Mouse (Mus musculus) lung, embryonic 15.5 days (tissue): Measurements from ENCODE around the gene Plscr2. TPM values are rescaled to one million over a fixed set of nuclear protein-coding genes. Genes with fewer than 3 reads are reported as not detected.

Source experiments
- ATAC-seq: fragments of 200-750 bp; cut with Nextera tagmentation; 2 replicates; pipeline ENCODE4 v1.8.0; 2017; ENCODE audit warnings: moderate number of reproducible peaks, borderline replicate concordance; ENCODE audit not compliant: low FRiP score, low TSS enrichment; ENCODE audit errors: extremely low read depth
- H3K27ac ChIP-seq: fragments of 300-500 bp; sonication (generic); 2 replicates; pipeline ENCODE4 v1.5.1; 2015; ENCODE audit warnings: moderate library complexity, mild to moderate bottlenecking, inconsistent platforms
- H3K27me3 ChIP-seq: fragments of 300-500 bp; sonication (generic); 2 replicates; pipeline ENCODE4 v1.6.1; 2015; ENCODE audit warnings: inconsistent platforms
- H3K36me3 ChIP-seq: fragments of 300-500 bp; sonication (generic); 2 replicates; pipeline ENCODE4 v1.6.1; 2015; ENCODE audit warnings: inconsistent platforms
- H3K4me1 ChIP-seq: fragments of 300-500 bp; sonication (generic); 2 replicates; pipeline ENCODE4 v1.6.1; 2015; ENCODE audit warnings: inconsistent platforms
- H3K4me2 ChIP-seq: fragments of 300-500 bp; sonication (generic); 2 replicates; pipeline ENCODE4 v1.6.1; 2015; ENCODE audit warnings: inconsistent platforms, mild to moderate bottlenecking, moderate library complexity
- H3K4me3 ChIP-seq: fragments of 300-500 bp; sonication (generic); 2 replicates; pipeline ENCODE4 v1.5.1; 2015; ENCODE audit warnings: mild to moderate bottlenecking, inconsistent platforms
- H3K9ac ChIP-seq: fragments of 300-500 bp; sonication (generic); 2 replicates; pipeline ENCODE4 v1.6.1; 2015; ENCODE audit warnings: inconsistent platforms
- H3K9me3 ChIP-seq: fragments of 300-500 bp; sonication (generic); 2 replicates; pipeline ENCODE4 v1.6.1; 2016; ENCODE audit warnings: inconsistent platforms
- WGBS: fragments of 180-500 bp; shearing (Covaris S2); methylation state at CpG from one replicate; pipeline ENCODE4 v1.1.7; 2015; 5-methylcytosine and 5-hydroxymethylcytosine counted together
- polyA plus RNA-seq: library from polyadenylated mRNA; unstranded; fragments of >200 nt; fragmentation: Nextera tagmentation; extraction: Ambion mirVana; gene quantifications from 2 replicates; pipeline ENCODE4 v1.2.1, GENCODE M21; 2015

Plscr2 gene
- polyA plus RNA-seq: 3.1 and 3.8 TPM in 2 replicates

DNA sequence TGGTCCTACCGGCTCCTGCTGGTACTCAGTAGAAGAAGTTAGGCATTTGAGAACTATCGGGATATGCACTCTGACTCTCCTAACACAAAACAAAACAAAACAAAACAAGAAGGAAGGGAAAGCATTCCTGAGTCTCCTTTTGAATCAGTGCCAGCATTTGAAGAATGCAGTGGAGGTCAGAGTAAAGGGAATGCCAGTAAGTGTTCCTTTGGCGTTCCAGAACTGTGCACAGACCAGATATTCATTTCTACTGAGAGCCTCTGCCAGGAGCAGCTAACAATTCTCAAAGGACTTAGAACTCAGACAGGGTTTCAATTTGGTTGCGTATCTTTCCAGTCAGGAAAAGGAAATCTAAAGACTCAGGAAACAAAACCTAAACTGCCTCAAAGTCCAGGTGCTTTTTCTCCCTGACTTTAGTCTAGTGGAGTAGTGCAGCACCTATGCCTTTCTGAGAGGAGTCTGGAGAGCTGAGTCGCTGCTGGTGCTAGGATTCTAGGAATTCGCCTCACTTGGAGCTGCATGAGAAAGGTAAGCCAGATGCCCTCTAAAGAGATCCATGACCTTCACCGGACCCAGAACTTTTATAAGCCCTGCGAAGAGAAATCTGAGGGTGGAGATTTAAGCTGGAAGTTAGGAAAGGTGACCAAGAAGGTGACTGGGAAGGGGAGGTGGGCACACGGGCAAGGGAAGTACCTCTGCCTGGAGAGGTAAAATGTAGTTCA, at the start of gene Plscr2:
TSS of gene Plscr2 (plus strand) at position 117 of the 722 bp plus-strand sequence.
- H3K36me3 ChIP-seq: peaks cover 1% of the 10 kb centered on the region; the same call in 1 of the 2 replicates
- 49% methylated on average over 9 of the region's 9 CpGs for WGBS
- peak; percentile 62; the same call in 1 of the 2 replicates for ATAC-seq
- H3K4me1 ChIP-seq: peaks cover 22% of the 10 kb centered on the region
- H3K4me2 ChIP-seq: no peak within 1 kb of the TSS
- H3K4me3 ChIP-seq: no peak within 1 kb of the TSS
- H3K9me3 ChIP-seq: no peaks in the 10 kb centered on the region
- peak within 1 kb of the TSS; percentile 73 for H3K27ac ChIP-seq
- H3K9ac ChIP-seq: no peak within 1 kb of the TSS
- H3K27me3 ChIP-seq: no peaks in the 10 kb centered on the region

DNA sequence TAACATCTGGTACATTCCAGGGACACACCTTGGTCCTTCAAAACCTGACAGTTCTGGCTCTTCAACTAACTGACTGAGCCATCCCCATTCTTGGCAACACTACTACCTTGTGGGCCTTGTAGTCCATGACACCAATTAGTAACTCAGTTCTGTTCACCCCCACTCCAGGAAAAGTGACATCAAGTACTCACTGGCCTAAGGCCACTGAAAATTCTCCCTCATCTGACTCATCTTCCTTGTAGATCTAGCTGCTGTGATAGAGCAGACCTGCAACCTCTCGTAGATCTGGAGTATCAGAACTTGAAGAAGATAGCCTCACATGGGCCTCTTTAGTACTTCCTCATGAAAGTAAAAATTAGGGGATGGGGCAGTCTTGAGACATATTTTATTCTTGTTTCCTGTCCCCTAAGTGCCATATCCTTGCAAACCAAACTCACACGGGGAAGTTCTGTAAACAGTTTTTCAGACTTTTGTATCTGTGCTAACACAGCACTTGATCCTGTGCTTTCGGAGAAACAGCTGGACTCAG, 49.2 kb upstream of the Plscr2 start:
- Histone ChIP-seq H3K36me3 (no peaks in the 10 kb centered on the region), H3K4me3 (no peak overlapping the region), H3K9ac (no peak overlapping the region), H3K27me3 (no peaks in the 10 kb centered on the region), H3K4me1 (no peaks in the 10 kb centered on the region), H3K4me2 (no peak overlapping the region), H3K9me3 (no peaks in the 10 kb centered on the region), H3K27ac (no peak overlapping the region)
- ATAC-seq: no peak
- 53% methylated on average over 3 of the region's 3 CpGs for WGBS

DNA sequence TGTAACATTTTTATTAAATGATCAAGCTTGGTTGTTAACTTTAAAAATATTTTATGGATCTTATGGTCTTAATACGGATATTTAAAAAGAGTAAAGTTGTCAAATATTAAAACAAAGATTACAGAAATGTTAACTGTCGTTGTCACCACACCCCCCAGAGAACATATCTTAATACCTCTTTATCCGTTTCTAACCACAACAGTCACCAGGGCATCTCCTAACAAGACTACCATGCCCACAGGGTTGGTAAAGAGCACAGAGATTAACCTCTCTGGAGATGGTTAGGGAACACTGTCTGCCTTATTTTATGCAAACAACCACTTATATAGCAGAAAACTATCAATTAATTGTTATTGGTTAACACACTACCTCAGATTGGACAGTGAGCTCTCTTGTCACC, 48.6 kb upstream of the Plscr2 start:
- H3K4me1 ChIP-seq: no peaks in the 10 kb centered on the region
- WGBS: 78% methylated on average over 3 of the region's 3 CpGs
- H3K36me3 ChIP-seq: no peaks in the 10 kb centered on the region
- H3K27me3 ChIP-seq: no peaks in the 10 kb centered on the region
- H3K4me2 ChIP-seq: no peak overlapping the region
- no peak overlapping the region for H3K9ac ChIP-seq
- H3K4me3 ChIP-seq: no peak overlapping the region
- no peak overlapping the region for H3K27ac ChIP-seq
- ATAC-seq: no peak
- no peaks in the 10 kb centered on the region for H3K9me3 ChIP-seq

DNA sequence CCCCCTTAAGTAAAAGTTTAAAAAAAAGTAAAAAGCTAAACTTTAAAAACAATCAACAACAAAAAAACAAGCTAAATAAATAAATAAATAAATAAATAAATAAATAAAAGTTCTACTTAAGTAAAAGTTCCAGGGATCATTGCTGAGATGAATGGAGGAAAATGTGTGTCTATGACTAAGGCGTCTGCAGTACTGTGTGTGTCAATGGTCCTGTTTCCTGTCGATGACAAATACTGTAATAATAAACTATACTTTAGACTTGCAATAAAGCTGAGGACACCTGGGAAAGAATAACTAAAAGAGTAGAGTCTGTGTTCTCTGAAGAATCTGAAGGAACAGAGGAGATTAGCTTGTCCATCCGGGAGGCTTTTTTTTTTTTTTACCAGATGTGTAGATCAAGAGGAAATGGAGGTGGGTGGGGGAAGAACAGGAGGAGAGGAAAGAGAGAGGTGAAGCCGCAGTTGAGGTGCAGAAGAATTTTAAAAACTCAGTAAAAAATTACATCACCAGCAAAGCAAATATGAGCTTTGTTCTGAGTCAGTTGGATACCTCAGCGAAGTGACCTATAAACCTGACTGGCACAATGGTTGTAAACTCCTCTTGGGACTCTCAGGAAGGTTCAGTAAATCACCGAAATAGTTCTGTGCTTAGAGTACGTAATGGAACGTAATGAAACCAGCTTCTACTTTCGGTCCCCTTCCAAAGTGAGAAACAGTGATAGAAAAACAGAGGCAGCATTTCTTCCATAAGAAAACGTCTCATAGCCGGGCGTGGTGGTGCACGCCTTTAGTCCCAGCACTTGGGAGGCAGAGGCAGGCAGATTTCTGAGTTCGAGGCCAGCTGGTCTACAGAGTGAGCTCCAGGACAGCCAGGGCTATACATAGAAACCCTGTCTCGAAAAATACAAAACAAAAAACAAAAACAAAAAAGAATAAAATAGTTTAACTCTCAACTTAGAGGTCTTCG, 46.3 kb upstream of the Plscr2 start:
- H3K9ac ChIP-seq: no peak overlapping the region
- no peak for ATAC-seq
- H3K27ac ChIP-seq: no peak overlapping the region
- no peaks in the 10 kb centered on the region for H3K4me1 ChIP-seq
- no peaks in the 10 kb centered on the region for H3K27me3 ChIP-seq
- no peak overlapping the region for H3K4me2 ChIP-seq
- 74% methylated on average over 16 of the region's 16 CpGs for WGBS
- no peaks in the 10 kb centered on the region for H3K9me3 ChIP-seq
- no peak overlapping the region for H3K4me3 ChIP-seq
- no peaks in the 10 kb centered on the region for H3K36me3 ChIP-seq

DNA sequence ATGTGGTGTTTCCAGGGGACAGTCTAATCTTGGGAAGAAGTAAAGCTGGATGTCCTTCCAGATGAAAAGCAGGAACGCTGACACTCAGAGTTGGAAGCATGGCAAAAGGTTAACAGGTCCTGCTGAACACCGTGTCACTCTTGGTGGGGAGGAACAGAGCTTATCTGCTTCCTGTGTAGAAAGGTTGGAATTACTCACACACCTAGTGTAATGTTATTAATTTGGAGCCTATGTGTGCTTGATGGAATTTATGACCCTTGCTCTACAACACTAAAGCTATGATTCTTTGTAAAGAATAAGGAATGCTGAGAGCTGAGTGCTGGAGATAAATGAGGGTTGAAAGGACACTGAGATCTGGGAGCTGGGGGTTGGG, 45.6 kb upstream of the Plscr2 start:
- ATAC-seq: no peak
- no peaks in the 10 kb centered on the region for H3K4me1 ChIP-seq

DNA sequence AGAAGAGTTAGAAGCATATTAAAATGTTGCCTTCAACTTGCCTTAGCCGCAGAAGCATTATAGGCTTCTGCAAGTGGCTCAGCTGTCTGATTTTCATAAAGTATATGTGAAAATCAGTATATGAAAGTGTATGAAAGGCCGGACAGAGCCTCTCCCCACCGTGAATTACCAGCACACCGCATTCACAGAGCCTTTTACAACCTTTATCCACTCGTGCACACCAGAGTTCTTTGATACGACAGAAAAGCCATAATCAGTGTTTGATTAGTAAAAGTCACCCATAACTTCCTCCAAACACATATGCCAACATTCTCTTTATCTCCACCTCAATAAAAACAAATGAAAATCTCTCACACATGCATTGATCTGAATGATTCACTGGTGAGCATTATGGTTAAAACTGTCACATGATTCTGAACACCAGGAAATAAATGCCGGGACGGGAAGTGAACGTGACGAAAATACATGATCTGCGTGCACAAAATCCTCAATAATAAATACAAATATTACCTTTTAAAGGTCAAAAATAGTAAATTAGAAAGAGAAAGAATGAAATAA, 40.4 kb upstream of the Plscr2 start:
- Histone ChIP-seq H3K27ac (no peak overlapping the region), H3K27me3 (no peaks in the 10 kb centered on the region), H3K4me3 (no peak overlapping the region), H3K4me2 (no peak overlapping the region), H3K4me1 (no peaks in the 10 kb centered on the region), H3K9me3 (no peaks in the 10 kb centered on the region), H3K9ac (no peak overlapping the region), H3K36me3 (no peaks in the 10 kb centered on the region)
- no peak for ATAC-seq
- 76% methylated on average over 11 of the region's 11 CpGs for WGBS

More for the DNA sequence above, 45.6 kb upstream of the Plscr2 start:
- Histone ChIP-seq H3K9me3 (no peaks in the 10 kb centered on the region), H3K4me3 (no peak overlapping the region), H3K9ac (no peak overlapping the region), H3K27me3 (no peaks in the 10 kb centered on the region), H3K36me3 (no peaks in the 10 kb centered on the region), H3K4me2 (no peak overlapping the region), H3K27ac (no peak overlapping the region)
- WGBS: 31% methylated on average over 2 of the region's 2 CpGs

DNA sequence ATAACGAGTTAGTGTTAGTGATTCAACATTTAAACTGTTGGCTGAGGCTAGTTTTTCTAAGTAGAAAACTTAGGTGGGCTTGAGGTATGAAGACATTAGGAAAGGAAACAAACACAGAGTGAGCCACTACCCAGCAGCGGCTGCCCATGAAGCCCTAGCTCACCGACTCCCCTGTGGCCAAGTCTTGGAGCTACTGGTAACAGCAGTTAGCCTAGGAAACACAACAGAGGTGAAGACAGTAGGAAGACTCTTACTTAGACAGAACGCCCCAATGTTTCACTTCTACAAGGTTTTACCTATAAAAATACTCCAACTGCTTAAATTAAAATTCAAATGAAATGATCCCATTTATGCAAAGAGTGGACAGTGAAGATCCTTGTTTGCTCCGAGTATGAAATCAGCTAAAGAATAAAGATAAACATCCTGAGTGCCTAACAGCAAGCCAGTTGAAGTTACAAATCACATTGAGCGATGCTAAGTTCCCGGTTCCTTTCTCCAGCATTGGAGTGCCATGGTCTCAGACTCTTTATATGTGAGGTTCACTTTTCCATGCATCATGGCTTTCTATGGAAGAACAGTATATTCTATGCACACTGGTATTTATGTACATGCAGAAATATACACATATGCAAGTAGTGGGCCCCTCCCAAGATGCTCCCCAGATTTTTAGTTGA, 26.5 kb upstream of the Plscr2 start:
- no peak overlapping the region for H3K9ac ChIP-seq
- H3K4me1 ChIP-seq: peaks cover 9% of the 10 kb centered on the region; the same call in 1 of the 2 replicates
- 69% methylated on average over 7 of the region's 7 CpGs for WGBS
- H3K27me3 ChIP-seq: no peaks in the 10 kb centered on the region
- no peak overlapping the region for H3K4me2 ChIP-seq
- H3K36me3 ChIP-seq: no peaks in the 10 kb centered on the region
- no peaks in the 10 kb centered on the region for H3K9me3 ChIP-seq
- no peak overlapping the region for H3K27ac ChIP-seq
- no peak overlapping the region for H3K4me3 ChIP-seq
- no peak for ATAC-seq

DNA sequence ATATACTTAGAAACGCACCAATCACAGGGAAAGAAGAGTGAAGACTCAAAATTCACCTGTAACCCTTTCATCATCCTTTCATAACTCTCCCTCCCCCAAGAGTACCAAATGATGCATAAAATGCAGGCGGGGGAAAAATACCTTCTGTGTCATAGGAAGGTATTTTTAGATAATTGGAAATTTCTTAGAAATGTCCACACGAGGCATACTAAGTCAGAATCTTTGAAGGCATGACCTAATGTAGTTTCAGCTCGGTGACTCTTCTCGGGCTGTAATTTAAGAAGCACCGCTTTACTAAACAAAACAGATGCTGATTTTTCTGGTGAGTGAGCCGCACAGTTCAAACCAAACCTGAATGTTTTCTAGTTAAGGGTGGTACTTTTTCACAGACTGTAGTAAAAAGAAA, 26.0 kb upstream of the Plscr2 start, which contains the start of gene Plscr1:
TSS of gene Plscr1 (plus strand) at position 304 of the 406 bp plus-strand sequence.
- ATAC-seq: no peak
- H3K4me3 ChIP-seq: peak within 1 kb of the TSS; percentile 68
- H3K36me3 ChIP-seq: no peaks in the 10 kb centered on the region
- H3K27ac ChIP-seq: peak within 1 kb of the TSS; percentile 95
- 42% methylated on average over 7 of the region's 7 CpGs for WGBS
- peaks cover 9% of the 10 kb centered on the region; the same call in 1 of the 2 replicates for H3K4me1 ChIP-seq
- no peaks in the 10 kb centered on the region for H3K27me3 ChIP-seq
- H3K4me2 ChIP-seq: peak within 1 kb of the TSS; percentile 78
- H3K9ac ChIP-seq: peak within 1 kb of the TSS; percentile 71
- no peaks in the 10 kb centered on the region for H3K9me3 ChIP-seq

DNA sequence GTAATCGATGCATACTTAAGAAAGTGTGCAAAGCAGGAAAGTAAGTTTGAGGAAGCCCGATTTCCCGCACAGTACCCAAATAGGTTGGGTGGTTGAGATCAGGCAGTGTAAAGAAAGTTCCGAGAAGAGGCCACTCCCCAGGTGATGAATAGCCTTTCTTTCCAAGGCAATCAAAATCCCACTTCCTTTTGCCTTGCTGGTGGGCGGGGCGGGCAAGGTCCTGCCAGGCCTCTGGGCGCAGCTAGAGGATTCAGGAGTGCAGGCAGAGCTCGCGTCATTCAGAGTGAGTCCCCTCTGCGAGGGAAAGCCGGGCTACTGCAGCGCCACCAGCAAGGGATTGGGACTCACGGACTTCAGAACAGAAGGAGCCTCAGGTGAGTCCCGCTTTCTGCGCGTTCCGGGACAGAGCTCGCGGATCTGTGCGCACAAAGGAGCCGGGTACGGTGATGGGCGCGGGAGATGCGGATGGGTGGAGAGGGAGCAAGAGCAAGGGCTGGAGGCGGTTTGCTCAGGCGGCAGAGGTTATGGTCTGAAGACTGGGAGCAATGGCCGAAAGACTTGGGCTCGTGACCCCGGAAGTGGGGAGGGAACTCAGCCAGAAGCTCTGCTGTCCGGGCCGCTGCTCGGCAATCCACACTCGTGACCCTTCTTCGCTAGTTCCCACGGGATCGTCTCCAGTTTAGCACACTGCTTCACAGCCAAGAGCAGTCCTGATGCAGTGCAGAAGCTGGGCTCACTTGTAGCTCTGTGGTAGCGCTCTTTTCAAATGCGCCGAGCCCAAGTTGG, 25.2 kb upstream of the Plscr2 start:
- peak overlapping the region; percentile 95 for H3K27ac ChIP-seq
- peak overlapping the region; percentile 68 for H3K4me3 ChIP-seq
- no peaks in the 10 kb centered on the region for H3K9me3 ChIP-seq
- peak; percentile 94 for ATAC-seq
- no peaks in the 10 kb centered on the region for H3K36me3 ChIP-seq
- peaks cover 12% of the 10 kb centered on the region; the same call in 1 of the 2 replicates for H3K4me1 ChIP-seq
- peak overlapping the region; percentile 71 for H3K9ac ChIP-seq
- peak overlapping the region; percentile 78 for H3K4me2 ChIP-seq
- H3K27me3 ChIP-seq: no peaks in the 10 kb centered on the region
- WGBS: under 1% methylated on average over 40 of the region's 40 CpGs

DNA sequence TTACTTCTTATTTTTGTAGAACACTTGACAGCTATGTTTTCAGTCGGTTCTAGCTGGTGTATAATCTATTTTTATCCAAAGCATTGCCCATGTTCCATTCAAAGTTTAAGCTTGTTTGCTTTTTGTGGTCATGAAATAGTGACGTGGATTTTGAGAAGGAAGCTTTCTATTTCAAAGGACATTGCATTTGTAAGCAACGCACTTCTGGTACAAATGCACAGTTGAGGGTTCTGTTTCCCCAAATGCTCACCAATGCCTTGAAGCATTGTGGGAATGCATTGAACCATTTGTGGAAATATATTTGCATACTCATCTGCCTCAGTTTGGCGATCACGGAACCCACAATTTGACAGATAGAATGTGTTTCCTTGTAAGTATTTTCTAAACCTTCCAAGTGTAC, 22.7 kb upstream of the Plscr2 start:
- Histone ChIP-seq H3K36me3 (no peaks in the 10 kb centered on the region), H3K4me1 (peaks cover 13% of the 10 kb centered on the region; the same call in 1 of the 2 replicates), H3K9me3 (no peaks in the 10 kb centered on the region), H3K27ac (no peak overlapping the region), H3K9ac (no peak overlapping the region), H3K4me3 (no peak overlapping the region), H3K4me2 (no peak overlapping the region), H3K27me3 (no peaks in the 10 kb centered on the region)
- ATAC-seq: no peak
- WGBS: 79% methylated on average over 5 of the region's 5 CpGs
